Mouse (Mus musculus) kidney, adult 9 months (tissue): ENCODE measurements around the gene Tex48.

Experiments
- DNase-seq: peaks from one replicate; pipeline ENCODE4 v3.0.0; 2022

Tex48 gene

DNA sequence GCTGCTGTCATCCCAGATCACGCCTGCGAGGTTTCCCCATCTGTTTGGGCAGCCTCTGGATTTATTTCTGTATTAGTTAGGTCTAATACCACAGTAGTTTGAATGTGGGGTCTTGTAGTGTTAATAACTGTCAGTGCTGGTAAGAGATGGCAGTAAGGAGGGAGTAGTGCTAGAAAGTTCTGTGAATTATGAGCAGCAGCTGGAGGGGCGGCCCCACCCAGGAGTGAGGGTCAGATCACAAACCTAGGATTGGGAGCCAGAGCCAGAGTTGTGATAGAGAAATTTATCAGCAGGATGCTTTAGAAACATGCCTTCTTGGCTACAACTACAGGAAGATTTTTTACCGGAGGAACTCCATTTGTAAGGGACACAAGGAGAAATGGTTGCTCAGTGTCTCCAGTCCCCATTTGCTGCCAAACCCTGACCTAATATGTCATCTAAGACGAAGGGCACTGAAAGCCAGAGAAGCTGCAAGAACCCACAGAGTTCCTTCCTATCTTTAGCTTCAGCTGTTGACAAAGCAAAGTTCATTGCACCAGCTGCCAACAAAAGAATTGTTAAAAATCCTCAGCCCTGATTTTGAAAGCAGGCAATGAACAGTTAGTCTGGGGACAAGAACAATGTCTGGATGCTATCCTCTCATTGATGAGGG is 27.6 kb downstream of the Tex48 start:
- DNase-seq = peak; percentile 23

DNA sequence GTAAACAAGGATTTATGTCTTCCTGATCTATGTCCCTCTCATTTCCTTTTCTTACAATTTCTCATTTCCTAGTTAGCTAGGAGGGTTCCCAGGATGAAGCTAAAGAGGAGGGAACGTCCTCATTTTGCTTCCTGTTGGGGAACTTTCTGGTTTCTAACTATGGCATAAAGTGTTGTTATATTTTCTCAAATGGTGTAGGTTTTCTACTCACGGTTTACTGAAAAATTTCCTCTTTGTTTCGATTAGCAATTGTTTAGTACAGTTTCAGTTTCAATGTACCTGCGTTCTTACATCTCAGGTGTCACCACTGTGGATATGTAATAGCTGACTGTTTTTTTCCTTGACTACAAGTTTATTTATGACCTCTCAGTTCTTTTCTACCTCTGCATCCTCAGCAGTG is 31.7 kb downstream of the Tex48 start:
- DNase-seq = no peak

DNA sequence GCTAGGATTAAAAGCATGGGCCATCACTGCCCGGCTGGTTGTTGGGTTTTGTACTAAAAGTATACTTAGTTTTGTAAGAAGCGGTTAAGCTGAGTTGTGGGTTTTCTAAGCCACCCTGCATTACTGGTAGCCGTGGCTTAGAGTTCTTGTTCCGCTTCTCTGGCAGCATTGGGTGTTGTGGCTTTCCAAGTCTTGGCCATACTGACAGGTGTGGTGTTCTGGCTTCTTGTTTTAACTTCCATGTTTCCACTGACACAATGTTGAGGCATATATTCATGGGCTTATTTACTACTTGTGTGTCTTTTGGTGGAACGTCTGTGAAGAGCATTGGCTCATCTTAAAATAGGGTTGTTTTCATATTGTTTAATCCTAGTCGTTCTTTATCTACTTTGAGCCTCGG is 32.2 kb downstream of the Tex48 start:
- no peak for DNase-seq

DNA sequence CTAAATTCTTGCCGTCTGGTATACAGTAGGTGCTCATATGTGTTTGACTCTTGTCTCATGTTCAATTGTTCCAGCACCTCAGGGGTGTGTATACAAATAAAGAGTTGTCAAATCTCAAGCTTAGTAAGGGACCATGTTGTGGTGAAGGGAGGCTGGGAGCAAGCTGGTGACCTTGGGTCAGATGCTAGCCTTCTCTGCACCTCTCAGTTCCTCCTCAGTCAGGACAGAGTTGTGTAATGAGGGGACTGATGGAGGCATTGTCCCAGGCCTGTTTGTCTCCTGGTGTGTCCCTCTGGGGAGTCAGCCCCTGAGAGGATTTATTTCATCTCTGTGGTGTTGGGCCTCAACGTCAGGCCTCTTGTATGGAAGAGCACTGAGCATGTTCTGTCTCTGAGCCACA is 36.0 kb downstream of the Tex48 start:
- DNase-seq = no peak

DNA sequence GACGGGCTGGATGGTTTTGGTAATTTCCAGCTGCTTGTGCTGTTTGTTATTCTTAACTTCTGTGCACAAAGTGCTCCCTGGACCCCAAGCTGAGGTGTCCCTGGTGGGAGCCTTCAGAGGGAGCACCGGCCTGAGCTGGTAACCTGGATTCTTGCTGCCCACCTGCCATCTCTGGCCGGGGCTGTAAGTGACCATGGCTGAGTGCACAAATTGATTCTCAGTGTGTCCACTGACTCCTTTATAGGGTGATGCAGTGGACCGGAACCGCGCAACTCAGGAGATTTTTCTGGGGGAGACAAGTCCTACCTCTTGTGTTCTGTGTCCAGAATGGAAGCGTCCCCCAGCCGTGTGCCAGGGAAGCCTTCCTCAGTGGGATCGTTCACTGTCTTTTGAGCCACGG is 37.0 kb downstream of the Tex48 start:
- DNase-seq = no peak

DNA sequence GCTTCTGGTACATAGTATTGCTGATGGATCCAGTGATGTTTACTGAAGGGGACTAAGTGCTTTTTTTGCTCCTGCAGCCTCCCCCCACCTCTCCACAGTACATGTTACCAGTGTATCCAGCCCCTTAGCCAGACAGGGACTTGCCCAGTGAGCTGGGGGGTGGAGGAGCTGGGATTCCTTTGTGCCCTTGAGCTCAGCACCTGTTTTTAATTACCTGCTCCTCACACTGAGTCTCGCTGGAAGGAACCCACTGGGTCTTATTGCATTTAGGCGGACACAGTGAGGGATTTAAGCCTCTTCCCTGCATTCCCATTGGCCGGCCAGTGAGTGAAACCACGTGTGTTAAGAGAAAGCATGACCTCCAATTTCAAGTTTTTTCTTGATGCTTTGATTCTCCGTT is 39.6 kb downstream of the Tex48 start:
- no peak for DNase-seq

DNA sequence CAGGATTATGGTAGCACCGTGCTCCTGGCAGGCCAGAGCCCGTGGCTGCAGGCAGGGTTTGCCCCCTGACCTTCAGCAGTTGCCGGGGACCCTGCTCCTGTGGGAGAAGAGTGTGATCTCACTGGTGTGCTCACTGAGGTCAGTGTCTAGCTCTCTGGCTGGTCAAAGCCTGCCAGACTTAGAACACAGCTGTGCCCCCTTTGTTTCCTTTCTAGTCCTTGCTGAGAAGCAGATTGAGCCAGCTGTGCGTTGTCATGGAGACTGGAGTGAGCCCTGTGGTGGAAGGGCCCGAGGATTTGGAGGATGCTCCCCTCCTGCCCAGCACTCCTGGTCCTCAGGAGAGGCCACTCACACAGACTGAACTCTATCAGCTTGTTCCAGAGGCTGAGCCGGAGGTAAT is 42.1 kb downstream of the Tex48 start:
- no peak for DNase-seq

DNA sequence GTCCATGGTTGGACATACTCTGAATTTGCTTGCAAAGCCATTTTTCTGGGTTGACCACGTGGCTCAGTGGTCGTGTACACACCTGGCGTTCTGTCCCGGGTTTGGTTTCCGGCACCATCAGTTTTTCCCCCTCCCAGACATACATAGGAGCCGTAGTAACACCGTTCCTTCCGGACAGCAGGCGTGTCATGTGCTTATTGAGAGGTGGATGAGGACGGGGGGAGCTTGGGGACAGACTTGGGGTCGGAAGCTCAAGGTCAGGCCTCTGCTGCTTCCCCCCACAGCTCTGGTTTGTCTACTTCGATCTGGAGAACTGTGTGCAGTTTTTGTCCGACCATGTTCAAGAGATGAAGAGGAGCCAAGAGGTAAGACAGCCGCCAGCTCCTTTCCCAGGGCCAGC is 42.6 kb downstream of the Tex48 start:
- no peak for DNase-seq

DNA sequence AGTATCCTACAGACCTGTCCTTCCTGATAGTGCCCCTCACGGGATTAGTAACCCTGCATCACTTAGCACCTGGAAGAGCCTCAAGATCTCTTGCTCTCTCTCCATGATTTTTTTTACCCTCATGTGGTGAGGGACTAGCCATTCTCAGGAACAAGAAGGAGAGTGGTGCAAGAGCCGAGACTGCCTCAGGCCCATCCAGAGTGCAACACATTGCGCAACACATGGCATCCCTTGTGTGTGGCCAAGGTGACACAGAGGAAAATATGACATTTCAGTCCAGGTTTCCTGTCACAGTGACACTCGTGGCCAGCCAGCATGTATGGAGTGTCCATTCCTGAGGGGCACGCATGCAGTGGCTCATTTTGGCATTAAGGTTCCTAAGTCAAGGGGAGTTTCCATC is 49.6 kb downstream of the Tex48 start:
- no peak for DNase-seq

DNA sequence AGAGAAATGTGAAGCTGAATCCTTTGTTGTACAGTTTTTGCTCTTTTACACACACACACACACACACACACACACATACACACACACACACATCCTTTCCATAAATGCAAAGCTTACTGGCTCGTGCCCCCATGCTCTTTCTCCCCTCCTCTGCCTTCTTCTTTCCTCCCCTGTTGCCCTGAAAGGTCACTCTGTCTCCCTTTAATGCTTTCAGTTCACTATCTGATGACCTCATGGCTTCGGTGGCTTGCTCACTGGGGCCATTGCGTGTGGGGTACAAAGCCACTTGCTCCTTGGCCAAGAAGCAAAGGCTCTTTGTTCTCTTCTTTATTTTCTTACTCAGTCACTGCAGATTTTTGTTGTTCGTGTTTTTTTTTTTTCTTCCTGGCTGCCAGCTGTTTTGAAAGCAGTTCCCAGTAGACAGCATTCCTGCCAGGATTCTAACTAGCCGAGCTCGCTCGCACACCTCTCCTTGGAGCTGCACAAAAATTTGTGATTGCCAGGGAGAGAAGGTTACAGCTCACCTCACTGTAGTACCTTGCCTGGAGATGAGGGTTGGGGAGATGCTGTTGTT is 51.9 kb downstream of the Tex48 start:
- no peak for DNase-seq

DNA sequence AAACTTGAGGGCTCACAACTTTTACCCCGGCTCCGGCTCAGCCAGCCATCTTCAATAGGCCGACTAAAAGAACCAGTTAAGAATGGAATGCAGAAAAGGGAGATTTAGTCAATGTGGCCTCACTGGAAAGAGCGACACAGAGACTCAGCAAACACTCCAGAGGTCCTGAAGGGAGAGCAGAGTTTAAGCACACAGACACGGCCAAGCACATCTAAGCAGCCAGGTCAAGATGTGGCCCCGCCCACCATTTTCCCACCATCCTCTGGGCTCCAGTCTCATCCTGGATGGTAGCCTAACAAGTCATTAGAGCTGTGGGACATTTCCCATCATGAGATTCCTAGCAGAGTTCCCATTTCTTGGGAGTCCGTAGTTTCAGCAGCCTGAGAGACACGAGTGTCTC is 52.9 kb downstream of the Tex48 start:
- no peak for DNase-seq

DNA sequence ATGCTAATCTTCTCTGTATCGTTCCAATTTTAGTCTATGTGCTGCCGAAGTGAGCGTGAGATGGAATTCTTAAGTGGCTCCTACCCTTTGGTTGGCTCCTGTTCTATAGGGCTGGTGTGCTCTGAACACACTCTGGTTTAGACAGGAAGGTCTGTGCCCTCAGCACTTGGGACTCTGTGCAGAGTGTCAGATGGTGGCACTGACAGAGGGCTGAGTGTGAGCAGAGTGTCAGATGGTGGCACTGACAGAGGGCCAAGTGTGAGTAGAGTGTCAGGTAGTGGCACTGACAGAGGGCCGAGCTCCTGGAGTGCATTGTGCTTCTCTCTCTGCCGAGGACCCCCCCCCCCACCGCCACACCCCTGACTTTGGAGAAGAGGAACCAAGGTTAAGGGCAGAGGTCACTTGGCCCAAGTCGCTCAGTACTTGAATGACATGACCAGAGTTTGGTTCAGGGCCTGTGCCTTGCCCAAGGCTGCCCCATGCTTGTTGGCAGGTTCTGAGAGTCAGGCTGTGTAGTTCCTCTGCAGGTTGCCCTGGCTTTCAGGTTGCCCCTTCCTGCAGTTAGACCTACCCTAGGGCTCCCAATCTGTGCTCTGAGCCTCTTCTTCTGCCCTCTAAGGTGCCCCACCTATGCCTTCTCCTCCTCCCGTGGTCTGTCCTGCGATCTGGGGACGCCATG is 54.4 kb downstream of the Tex48 start:
- no peak for DNase-seq

DNA sequence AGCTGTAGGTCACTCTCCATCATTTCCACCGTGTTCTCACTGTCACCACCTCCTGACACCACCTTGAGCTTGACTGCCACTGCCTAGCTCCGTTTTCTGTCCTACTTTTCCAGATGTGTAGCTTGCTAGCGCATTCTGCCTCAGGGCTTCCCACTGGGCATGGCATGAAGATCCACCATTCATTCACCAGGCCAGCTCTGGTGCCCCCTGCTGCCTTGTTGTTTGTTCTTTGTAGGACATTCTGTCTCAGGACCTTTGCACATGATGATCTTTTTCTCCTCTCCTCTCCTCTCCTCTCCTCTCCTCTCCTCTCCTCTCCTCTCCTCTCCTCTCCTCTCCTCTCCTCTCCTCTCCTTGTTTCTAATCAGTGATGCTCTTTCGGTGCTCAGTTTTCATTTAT is 59.5 kb downstream of the Tex48 start:
- DNase-seq = no peak

DNA sequence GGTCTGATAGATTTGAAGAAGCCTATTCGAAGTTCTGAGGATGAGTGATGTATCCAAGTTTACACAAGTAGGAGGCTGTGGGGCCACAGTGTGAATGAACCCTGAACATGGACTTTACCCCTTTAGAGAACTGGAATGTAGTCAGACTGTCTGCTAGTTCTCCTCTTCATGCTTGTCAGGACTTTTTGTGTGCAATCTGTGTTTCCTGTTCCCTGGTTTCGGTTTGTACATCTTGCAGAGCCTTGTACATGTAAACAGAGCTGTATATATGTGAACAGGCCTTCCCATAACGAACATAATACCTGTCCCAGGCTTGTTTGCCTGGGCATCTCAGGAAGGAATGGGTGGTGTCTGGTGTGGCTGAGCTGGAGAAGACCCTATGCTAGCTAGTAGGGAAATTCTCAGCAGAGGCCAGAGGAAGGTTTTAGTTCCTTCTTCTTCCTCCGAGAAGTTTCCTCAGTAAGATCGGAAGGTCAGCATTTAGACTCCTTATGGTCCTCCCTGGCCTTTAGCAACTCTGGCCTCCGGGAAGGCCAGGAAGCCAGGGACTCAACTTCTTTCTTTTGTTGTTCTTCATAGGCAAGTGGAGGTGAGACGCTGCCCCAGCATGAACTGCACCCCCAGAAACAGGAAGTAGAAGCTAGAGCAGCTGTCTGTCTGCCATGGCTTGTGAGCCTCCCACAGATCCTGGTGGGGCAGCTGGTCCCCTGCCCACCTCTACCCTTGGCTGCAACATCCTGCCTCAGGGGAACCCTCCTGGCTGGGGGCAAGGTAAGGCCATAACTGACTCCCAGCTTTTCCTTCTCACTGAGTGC is 60.2 kb downstream of the Tex48 start:
- peak; percentile 87 for DNase-seq

DNA sequence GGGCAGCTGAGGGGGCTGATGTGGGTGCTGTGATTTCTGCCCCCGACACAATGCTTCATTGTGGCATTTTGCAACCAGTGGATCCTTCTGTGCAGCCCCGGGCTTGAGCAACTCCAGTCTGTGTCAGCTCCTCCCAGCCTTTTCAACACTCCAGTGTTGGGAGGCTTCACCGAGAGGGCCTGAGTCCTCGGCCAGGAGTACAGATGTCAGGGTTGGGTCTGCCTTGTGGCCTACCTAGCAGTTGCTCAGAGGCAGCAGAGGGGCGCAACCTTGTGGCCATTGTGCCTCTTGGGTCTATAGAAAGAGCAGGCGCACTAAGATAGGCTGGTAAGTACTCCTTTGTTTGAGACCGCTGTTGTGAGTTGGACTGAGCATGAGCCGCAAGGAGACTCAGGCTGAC is 62.1 kb downstream of the Tex48 start:
- DNase-seq = no peak

DNA sequence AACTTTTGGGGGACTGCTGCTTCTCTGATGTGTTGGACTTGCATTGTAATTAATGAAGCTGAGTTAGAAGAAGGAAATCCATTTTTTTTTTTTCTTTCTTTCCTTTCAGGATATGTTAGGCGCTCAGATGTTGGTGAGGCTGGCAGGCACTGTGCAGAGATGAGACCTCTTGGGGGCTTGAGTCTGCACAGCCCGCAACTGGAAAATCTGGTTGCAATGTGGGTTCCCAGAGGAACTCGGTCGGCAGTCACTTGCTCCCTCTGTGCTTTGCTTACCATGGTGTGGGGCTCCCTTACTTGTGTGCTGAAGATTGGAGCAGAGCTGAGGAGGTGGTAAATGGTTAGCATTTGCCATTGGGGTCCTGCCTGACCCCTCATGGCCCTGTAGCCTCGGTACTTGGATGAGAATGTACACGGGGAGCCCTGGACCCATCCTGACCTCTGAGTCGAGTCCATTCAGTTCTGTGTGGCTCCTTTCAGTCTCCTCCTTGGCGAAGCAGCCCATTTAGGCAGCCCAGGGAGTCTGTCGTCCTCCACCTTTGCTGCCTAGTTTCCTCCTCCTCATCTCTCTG is 63.0 kb downstream of the Tex48 start:
- DNase-seq = no peak

DNA sequence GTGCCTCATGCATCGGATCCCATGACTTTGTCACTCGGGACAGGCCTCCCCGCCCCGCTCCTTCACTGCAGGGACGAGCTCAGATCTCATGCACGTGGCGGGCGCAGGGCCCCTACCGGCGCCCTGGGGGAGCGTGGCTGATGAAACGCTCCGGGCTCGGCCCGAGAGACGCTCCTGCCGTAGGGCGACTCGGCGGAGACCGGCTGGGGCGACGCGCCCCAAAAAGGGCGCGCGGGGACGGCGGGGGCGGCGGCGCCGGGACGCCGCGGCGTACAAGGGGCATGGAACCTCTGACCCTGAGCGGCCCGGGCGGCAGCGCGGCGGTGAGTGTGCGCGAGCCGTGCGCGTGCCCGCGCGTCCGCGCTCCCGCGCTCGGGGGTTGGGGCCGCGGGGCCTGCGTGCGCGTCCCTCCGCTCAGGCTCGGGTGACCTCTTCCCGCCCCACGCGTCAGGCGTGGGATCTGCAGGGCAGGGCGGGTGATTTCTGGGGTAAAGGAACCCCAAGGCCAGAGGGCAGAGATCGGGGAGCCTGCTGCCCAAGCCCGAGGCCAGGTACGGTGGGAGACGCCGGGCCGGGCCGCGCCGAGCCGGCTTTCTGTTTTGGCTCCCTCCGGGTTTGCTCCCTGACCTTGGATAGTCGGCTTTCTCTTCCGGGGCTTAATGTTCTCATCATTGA is 63.7 kb downstream of the Tex48 start, which contains the start of gene Tmem268:
Tmem268 (plus strand) TSS at position 375 of the 675 bp plus-strand sequence.
- DNase-seq = peak; percentile 78

DNA sequence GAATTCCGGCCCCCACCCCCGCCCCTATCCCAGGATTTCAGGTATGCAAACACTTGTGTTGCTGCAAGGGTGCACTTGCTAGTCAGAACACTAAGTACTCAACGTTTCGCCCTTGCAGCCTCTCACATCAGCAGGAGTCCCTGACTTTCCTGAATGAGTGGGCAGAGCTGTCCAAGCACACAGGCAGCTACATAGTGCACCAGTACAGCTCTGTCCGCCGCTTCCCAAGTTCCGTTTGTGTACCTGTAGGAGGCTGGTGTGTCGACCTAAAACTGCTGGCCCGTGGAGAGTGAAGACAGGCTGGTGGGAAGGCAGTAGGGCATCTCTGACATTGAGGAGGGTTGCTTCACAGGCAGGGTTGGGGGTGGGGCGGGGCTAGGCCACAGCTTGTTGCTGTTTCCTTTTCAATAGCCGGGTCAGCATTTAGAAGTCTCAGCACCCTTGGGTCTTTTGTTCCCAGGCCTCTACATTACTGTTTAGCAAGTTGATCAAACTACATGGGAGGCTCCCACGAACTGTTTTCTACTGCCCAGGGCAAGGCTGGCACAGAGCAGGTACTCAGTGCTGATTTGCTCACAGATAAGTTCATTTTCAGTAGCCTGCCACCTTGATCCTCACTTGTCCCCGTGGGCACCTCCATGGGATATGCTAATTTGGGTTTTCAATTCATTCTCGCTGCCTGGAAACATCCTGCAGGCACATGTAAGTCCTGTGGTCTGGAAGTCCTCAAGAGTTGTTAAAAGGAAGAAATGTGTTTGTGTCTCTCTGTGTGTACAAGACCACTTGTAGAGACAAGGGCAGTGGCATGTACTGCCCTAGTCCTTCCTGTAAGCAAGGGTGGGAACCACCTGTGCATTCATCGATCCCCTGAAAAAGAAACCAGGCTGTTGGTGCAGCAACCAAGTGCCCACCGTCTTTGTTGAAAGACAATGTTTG is 64.8 kb downstream of the Tex48 start:
- peak; percentile 44 for DNase-seq
